Comparison of ENCODE assay signal across 9 mouse cellular contexts in the genomic region with DNA sequence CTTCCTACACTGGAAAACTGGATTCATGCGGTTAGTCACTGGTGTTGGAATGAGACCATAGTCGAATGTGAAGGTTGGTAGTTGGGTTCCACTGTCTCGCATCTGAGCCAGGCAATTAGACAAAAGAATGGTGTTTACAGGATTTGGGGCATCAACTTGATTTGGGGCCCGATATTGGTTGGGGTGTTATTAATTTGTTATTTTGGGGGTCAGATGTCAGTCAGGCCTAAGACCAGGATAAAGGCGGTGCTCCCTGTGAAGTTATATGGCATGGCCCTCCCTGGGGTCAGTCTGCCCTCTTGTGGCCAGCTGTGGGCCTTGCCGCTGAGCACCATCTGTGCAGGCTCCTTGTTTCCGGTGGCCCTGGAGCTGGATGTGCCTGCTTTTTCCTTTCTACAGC.
DNase-seq lines count a peak whose midpoint lies in the region; ATAC-seq lines count a peak whose summit lies in the region.
"Had no signal": no experiment of that assay in that cellular context is flagged by ENCODE, and none has a peak within 500 bp of the region (broad histone marks: within the 10 kb centered on the region; RNA-seq: fewer than 3 reads in every experiment).

No protein-coding gene starts in this region.

- H3K27me3 ChIP-seq in hindbrain, embryonic 12.5 days: 0 out of 2 replicates have a peak, but pooled peaks cover 5% of the 10 kb centered on the region

- no peak overlapping the region for H3K4me3 ChIP-seq in hindbrain, embryonic 12.5 days
- H3K4me3 ChIP-seq: megakaryocyte, embryonic 14.5 days had no signal

- no peak overlapping the region for H3K4me2 ChIP-seq in hindbrain, embryonic 12.5 days (replicated peaks)

- no peaks in the 10 kb centered on the region for H3K36me3 ChIP-seq in hindbrain, embryonic 12.5 days

- H3K9ac ChIP-seq in hindbrain, embryonic 12.5 days: no peak overlapping the region

- no peak overlapping the region for H3K27ac ChIP-seq in hindbrain, embryonic 12.5 days

- WGBS in hindbrain, embryonic 12.5 days: 43% methylated on average over 7 of the region's 7 CpGs

- no peaks in the 10 kb centered on the region for H3K9me3 ChIP-seq in hindbrain, embryonic 12.5 days (replicated peaks)
- H3K9me3 ChIP-seq: megakaryocyte, embryonic 14.5 days had no signal

- DNase-seq in Muller cell, postnatal 12 days (ENCODE audit: inconsistent ontology term): peak; percentile 79
- peak; percentile 27 for DNase-seq in cerebellum, adult 9-11 months
- DNase-seq in frontal cortex, postnatal 14 days (ENCODE audit: low spot score in 2 of 2): peak; percentile 68 to 72
- DNase-seq in layer of hippocampus, postnatal 14 days (ENCODE audit: low spot score in 2 of 2): peak; percentile 69 to 78
- DNase-seq in lung, postnatal 25 days (ENCODE audit: low spot score): peak; percentile 73
- peak; percentile 59 for DNase-seq in retina, postnatal 7 days (ENCODE audit: low read depth, low spot score)
- DNase-seq in urinary bladder, adult 2 months (ENCODE audit: low spot score): peak; percentile 66

- H3K4me1 ChIP-seq in hindbrain, embryonic 12.5 days: peaks cover 25% of the 10 kb centered on the region

- peak; percentile 67; the same call in 1 of the 2 replicates for ATAC-seq in hindbrain, embryonic 12.5 days (ENCODE audit: low FRiP score)

Comparison
In these comparisons a context has a peak if more than half of its experiments do, and no peak if none do; other contexts are left out.
1. DNase-seq: peak in every context shown above with its lines; median percentile 79 in Muller cell, postnatal 12 days; 74 in layer of hippocampus, postnatal 14 days; 73 in lung, postnatal 25 days; 70 in frontal cortex, postnatal 14 days; 66 in urinary bladder, adult 2 months; 59 in retina, postnatal 7 days; 27 in cerebellum, adult 9-11 months.